Mouse (Mus musculus): ENCODE results near the gene Trpt1.

GRCm38 (mm10) chr19:6987904-6988285 is 8.0 kb upstream of the Trpt1 start:
- TF ChIP-seq CTCF (IDR thresholded peaks at IDR 0.05; ENCODE audit: low read depth) (no peak), EP300 (IDR thresholded peaks at IDR 0.05; ENCODE audit: low read depth) (no peak)

All from heart, postnatal 0 days (tissue).